Mouse (Mus musculus): ENCODE results near the gene Olfr1434.
"Not testable (repeated sequence)": the region's sequence is repeated elsewhere in the genome, so short reads cannot be mapped to it uniquely, and the experiment has no call there.

DNA sequence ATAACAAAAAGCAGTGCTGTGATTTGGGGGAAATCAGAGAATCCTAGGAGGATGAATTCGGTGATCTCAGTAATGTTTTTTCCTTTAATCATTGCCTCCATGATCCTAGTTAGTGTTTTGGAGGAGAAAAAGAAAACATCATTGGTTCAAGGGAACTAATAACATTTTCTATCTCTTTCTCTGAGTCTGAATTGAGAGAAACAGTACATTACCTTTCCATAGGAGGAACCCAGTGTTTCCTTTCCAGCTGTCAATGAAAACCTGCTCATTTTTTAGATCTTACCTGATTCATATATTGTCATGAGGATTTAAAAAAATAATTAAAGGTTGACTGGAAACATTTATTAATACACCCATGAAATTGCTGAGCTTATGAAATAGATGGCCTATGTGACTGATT, 19.4 kb downstream of the Olfr1434 start, which contains the start of gene Olfr1436:
- TF ChIP-seq CTCF (IDR thresholded peaks at IDR 0.05; ENCODE audit: borderline replicate concordance, insufficient read depth, low read depth, low read length); POLR2A (IDR thresholded peaks at IDR 0.05; ENCODE audit: borderline replicate concordance, insufficient read depth, low read length): not testable (repeated sequence)

Data from cerebellum, adult 2 months (tissue).